Mouse (Mus musculus): Measurements from ENCODE around the gene Papola. TPM values are rescaled to one million over a fixed set of nuclear protein-coding genes. Genes with fewer than 3 reads are reported as not detected.

The Papola gene
- polyA plus RNA-seq, 1 experiment: 91.1 TPM

DNA sequence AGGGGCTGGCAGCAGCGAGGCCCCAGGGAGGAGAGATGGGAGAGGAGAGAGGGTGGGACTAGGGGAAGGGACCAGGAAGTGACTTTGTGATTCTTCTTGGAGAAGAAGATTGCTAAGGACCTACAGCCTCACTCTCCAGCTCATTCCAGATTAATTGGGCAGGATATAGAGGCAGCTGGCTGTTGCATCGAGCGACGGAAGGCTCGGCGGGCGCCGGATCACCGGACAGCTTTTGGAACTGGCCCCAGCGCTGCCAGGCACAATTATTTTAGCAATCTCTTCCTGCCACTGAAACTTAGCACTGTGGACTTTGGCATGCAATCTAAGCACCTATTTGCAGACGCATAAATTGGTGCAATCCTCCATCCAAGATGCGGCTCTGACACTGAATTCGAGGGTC is 92.4 kb downstream of the Papola start:
- H3K4me1 ChIP-seq (replicated peaks; ENCODE audit: control insufficient read depth, insufficient read depth, low read length): no peaks in the 10 kb centered on the region
- no peak overlapping the region for H3K27ac ChIP-seq (ENCODE audit: control insufficient read depth, insufficient read depth, low read length)
- WGBS: 88% methylated on average over 13 of the region's 13 CpGs
- no peaks in the 10 kb centered on the region for H3K36me3 ChIP-seq (ENCODE audit: control insufficient read depth, insufficient read depth, low read length)
- DNase-seq: no peak
- H3K4me3 ChIP-seq (ENCODE audit: control insufficient read depth, insufficient read depth, low read length): no peak overlapping the region
- TF ChIP-seq POLR2A (IDR thresholded peaks at IDR 0.05; ENCODE audit: control insufficient read depth, extremely low read depth, insufficient read depth, low read length, poor library complexity) (no peak), CTCF (IDR thresholded peaks at IDR 0.05; ENCODE audit: borderline replicate concordance, control insufficient read depth, extremely low read depth, insufficient read depth, low read length, poor library complexity) (no peak)
- no peaks in the 10 kb centered on the region for H3K27me3 ChIP-seq (ENCODE audit: control insufficient read depth, insufficient read depth, low read length)

- DNase-seq: no peak
- H3K27me3 ChIP-seq (ENCODE audit: control insufficient read depth, insufficient read depth, low read length): no peaks in the 10 kb centered on the region
- no peak overlapping the region for H3K4me3 ChIP-seq (ENCODE audit: control insufficient read depth, insufficient read depth, low read length)
- H3K4me1 ChIP-seq (replicated peaks; ENCODE audit: control insufficient read depth, insufficient read depth, low read length): no peaks in the 10 kb centered on the region
- TF ChIP-seq POLR2A (IDR thresholded peaks at IDR 0.05; ENCODE audit: control insufficient read depth, extremely low read depth, insufficient read depth, low read length, poor library complexity) (no peak), CTCF (IDR thresholded peaks at IDR 0.05; ENCODE audit: borderline replicate concordance, control insufficient read depth, extremely low read depth, insufficient read depth, low read length, poor library complexity) (no peak)
- 94% methylated on average over 5 of the region's 5 CpGs for WGBS
- H3K36me3 ChIP-seq (ENCODE audit: control insufficient read depth, insufficient read depth, low read length): no peaks in the 10 kb centered on the region
- H3K27ac ChIP-seq (ENCODE audit: control insufficient read depth, insufficient read depth, low read length): no peak overlapping the region
Observed at GRCm38 (mm10) chr12:105878746-105879145, 94.3 kb downstream of the Papola start.

GRCm38 (mm10) chr12:105883799-105884514 is 99.5 kb downstream of the Papola start:
- WGBS: 86% methylated on average over 12 of the region's 12 CpGs
- TF ChIP-seq POLR2A (IDR thresholded peaks at IDR 0.05; ENCODE audit: control insufficient read depth, extremely low read depth, insufficient read depth, low read length, poor library complexity) (no peak), CTCF (IDR thresholded peaks at IDR 0.05; ENCODE audit: borderline replicate concordance, control insufficient read depth, extremely low read depth, insufficient read depth, low read length, poor library complexity) (no peak)
- no peaks in the 10 kb centered on the region for H3K36me3 ChIP-seq (ENCODE audit: control insufficient read depth, insufficient read depth, low read length)
- no peak overlapping the region for H3K4me3 ChIP-seq (ENCODE audit: control insufficient read depth, insufficient read depth, low read length)
- no peaks in the 10 kb centered on the region for H3K4me1 ChIP-seq (replicated peaks; ENCODE audit: control insufficient read depth, insufficient read depth, low read length)
- no peak for DNase-seq
- H3K27ac ChIP-seq (ENCODE audit: control insufficient read depth, insufficient read depth, low read length): no peak overlapping the region
- no peaks in the 10 kb centered on the region for H3K27me3 ChIP-seq (ENCODE audit: control insufficient read depth, insufficient read depth, low read length)

DNA sequence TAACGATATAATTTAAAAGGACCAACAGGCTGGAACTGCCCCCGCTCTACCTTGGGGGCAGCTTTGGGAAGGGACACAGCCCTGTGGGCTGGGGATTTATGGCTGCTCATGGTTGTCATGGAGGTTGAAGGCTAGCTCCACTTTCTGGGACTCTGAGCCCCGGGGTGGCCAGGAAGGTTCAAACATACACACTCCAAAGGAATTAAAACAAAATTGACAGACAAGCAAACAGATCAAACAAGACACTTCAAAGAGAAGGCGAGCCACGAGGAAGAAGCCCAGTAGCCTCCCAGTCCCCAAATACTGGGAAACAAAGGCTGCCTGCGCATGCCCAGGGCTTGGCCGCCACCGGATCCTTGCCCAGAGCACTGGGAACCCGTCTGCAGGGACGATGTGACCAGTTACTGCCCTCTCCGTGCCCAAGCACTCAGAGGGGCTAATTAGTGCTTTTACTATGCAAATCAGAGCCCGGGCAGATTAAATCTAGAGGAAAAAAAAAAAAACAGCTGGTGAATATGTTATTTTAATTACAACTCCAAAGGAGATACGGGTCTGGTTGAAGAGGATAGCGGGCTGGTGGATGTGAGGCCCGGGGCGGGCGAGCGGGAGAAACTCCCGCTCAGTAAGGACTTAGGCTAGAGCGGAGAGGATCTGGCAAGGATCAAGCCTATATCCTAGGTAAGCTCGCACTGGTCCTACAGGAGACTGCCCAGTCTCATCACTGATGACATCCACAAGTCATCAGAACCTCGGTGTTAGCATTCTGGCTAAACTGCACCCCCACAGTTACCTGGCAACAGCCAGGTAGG is 100.2 kb downstream of the Papola start:
- no peak for DNase-seq
- H3K27me3 ChIP-seq (ENCODE audit: control insufficient read depth, insufficient read depth, low read length): no peaks in the 10 kb centered on the region
- H3K36me3 ChIP-seq (ENCODE audit: control insufficient read depth, insufficient read depth, low read length): no peaks in the 10 kb centered on the region
- H3K27ac ChIP-seq (ENCODE audit: control insufficient read depth, insufficient read depth, low read length): no peak overlapping the region
- no peak overlapping the region for H3K4me3 ChIP-seq (ENCODE audit: control insufficient read depth, insufficient read depth, low read length)
- no peak for TF ChIP-seq POLR2A (IDR thresholded peaks at IDR 0.05; ENCODE audit: control insufficient read depth, extremely low read depth, insufficient read depth, low read length, poor library complexity)
- no peak for TF ChIP-seq CTCF (IDR thresholded peaks at IDR 0.05; ENCODE audit: borderline replicate concordance, control insufficient read depth, extremely low read depth, insufficient read depth, low read length, poor library complexity)
- no peaks in the 10 kb centered on the region for H3K4me1 ChIP-seq (replicated peaks; ENCODE audit: control insufficient read depth, insufficient read depth, low read length)
- 67% methylated on average over 22 of the region's 22 CpGs for WGBS

Other genes starting within 250 kb of the Papola start
- gene Bdkrb2, start 221.5 kb upstream of the Papola start, polyA plus RNA-seq (2012; rRNA removed): 0.92 and 1.4 TPM in 2 replicates
- 1.6 and 2.3 TPM in 2 replicates for gene Bdkrb1, start 181.6 kb upstream of the Papola start, polyA plus RNA-seq (2012; rRNA removed)
- 12.2 and 12.6 TPM in 2 replicates for gene Gskip, start 99.9 kb upstream of the Papola start, polyA plus RNA-seq (2012; rRNA removed)
- 25.6 and 28.3 TPM in 2 replicates for gene Atg2b, start 99.5 kb upstream of the Papola start, polyA plus RNA-seq (2012; rRNA removed)
- gene Ak7, start 78.7 kb upstream of the Papola start, polyA plus RNA-seq (2012; rRNA removed): 0.13 and 0.20 TPM in 2 replicates
- gene Vrk1, start 225.5 kb downstream of the Papola start, polyA plus RNA-seq (2012; rRNA removed): 15.8 and 16.1 TPM in 2 replicates